Mouse (Mus musculus): ENCODE data around the gene Mrvi1. TPM values are rescaled to one million over a fixed set of nuclear protein-coding genes. Genes with fewer than 3 reads are reported as not detected.
A peak's percentile ranks its signal among the peaks of the same experiment; 100 is the strongest.
"Not testable (repeated sequence)": the region's sequence is repeated elsewhere in the genome, so short reads cannot be mapped to it uniquely, and the experiment has no call there.

Mrvi1 gene
- polyA plus RNA-seq, 3 experiments from 2014 or later = 0.46 to 0.87 TPM; not detected in 1

- no peak for ATAC-seq
Measured at GRCm38 (mm10) chr7:110941116-110941521, 41.1 kb downstream of the Mrvi1 start.

GRCm38 (mm10) chr7:110935815-110936762, 46.2 kb downstream of the Mrvi1 start:
- peak; percentile 72 for ATAC-seq

- no peak for ATAC-seq
Measured at GRCm38 (mm10) chr7:110933999-110934398, 48.3 kb downstream of the Mrvi1 start.

GRCm38 (mm10) chr7:110933329-110933728, 48.9 kb downstream of the Mrvi1 start:
- ATAC-seq = no peak

- peak; percentile 52 for ATAC-seq
Measured at GRCm38 (mm10) chr7:110930118-110930854, 52.0 kb downstream of the Mrvi1 start.

GRCm38 (mm10) chr7:110926562-110926961, 55.7 kb downstream of the Mrvi1 start:
- ATAC-seq = no peak

GRCm38 (mm10) chr7:110920331-110921261, 61.7 kb downstream of the Mrvi1 start:
- ATAC-seq = no peak

GRCm38 (mm10) chr7:110919721-110920120, 62.5 kb downstream of the Mrvi1 start:
- no peak for ATAC-seq

GRCm38 (mm10) chr7:110915913-110916312, 66.3 kb downstream of the Mrvi1 start:
- no peak for ATAC-seq

- ATAC-seq = no peak
Measured at GRCm38 (mm10) chr7:110914531-110914930, 67.7 kb downstream of the Mrvi1 start.

GRCm38 (mm10) chr7:110913754-110914153, 68.5 kb downstream of the Mrvi1 start:
- no peak for ATAC-seq

GRCm38 (mm10) chr7:110908209-110909144, 73.8 kb downstream of the Mrvi1 start:
- ATAC-seq = no peak

GRCm38 (mm10) chr7:110906566-110906965, 75.7 kb downstream of the Mrvi1 start:
- ATAC-seq = no peak

GRCm38 (mm10) chr7:110903226-110903625, 79.0 kb downstream of the Mrvi1 start:
- ATAC-seq = no peak

GRCm38 (mm10) chr7:110897202-110897601, 85.1 kb downstream of the Mrvi1 start:
- no peak for ATAC-seq

- ATAC-seq = no peak
Measured at GRCm38 (mm10) chr7:110896453-110896852, 85.8 kb downstream of the Mrvi1 start.

GRCm38 (mm10) chr7:110895772-110896171, 86.5 kb downstream of the Mrvi1 start:
- not testable (repeated sequence) for ATAC-seq

- no peak for ATAC-seq
Measured at GRCm38 (mm10) chr7:110894673-110895072, 87.6 kb downstream of the Mrvi1 start.

GRCm38 (mm10) chr7:110893943-110894610, 88.2 kb downstream of the Mrvi1 start:
- no peak for ATAC-seq

GRCm38 (mm10) chr7:110891501-110891986, 90.7 kb downstream of the Mrvi1 start:
- ATAC-seq = no peak

Measured in inflammation-experienced regulatory T-cells, adult 6 months (primary cell).